Mouse (Mus musculus) CD4-positive, CD25-positive, alpha-beta regulatory T cell, adult 4 months (primary cell): ENCODE data around the gene Cdk14. TPM values are rescaled to one million over a fixed set of nuclear protein-coding genes. Genes with fewer than 3 reads are reported as not detected.

Source experiments
- ATAC-seq: one replicate; pipeline ENCODE4 v1.8.0; 2017
- polyA plus RNA-seq, 2 experiments: library from polyadenylated mRNA; unstranded; fragments of 100-300 nt; shearing (Covaris generic); gene quantifications; one replicate each; pipeline ENCODE4 v1.2.1; 2017

Cdk14 gene
- polyA plus RNA-seq, 2 experiments from 2014 or later, result 0.60 TPM; not detected in 1

- ATAC-seq, result no peak
These were observed 528.0 kb downstream of the Cdk14 start for GRCm38 (mm10) chr5:4891862-4892704.

DNA sequence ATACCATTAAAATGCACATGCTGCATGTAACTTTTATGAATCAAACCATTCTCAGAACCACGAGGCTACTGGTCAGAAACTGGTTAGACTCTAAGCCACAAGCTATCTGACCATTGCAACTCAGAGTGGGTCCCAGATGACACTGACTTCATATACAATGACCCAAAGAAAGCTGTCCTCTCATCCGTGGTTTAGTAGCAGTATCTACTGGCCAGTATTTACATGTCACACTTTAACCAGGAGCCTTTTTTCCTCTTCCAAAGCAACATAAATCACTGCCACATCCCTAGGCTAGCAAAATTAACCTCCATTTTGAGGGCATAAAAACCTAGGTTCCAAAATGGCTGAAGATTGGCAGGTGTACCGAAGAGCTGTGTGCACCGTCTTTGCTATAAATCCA is 533.0 kb downstream of the Cdk14 start:
- ATAC-seq, result no peak

DNA sequence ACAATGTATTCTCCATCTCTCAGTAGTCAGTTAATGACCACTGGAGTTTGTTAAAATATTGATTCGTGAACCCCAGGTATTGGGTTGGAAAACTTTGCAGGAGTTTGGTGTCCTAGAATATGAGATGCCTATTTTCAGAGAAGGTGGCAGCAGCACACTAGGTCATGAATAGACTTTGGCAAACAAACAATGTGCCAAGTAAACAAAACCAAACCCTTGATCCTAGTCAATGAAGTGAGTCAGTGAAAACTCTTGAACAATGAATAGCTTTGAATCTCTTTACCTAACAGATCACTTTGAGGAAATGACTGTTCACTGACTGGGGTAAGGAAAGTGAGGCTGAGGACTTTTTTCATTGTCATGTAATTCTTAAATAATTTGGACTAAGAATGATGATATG is 537.3 kb downstream of the Cdk14 start:
- ATAC-seq, result no peak

- ATAC-seq, result no peak
These were observed 539.8 kb downstream of the Cdk14 start for GRCm38 (mm10) chr5:4880331-4880730.

DNA sequence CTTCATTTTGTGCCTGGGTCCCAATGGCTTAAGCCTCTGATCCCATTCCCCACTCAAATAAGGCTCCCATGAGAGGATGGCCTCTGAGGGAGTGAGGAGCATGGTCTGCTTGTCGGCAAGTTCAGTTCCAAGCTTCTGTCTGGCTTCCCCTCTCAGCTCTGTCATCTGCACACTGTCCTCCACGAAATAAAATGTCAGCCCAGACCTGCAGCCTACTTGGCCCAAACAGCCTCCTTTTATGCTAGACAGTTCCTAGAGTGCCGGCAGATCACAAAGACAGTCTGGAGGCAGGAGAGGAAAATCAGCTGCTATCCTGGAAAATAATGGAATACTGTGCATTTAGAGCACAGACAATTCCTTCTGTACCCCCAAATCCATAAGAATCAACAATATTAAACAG is 541.2 kb downstream of the Cdk14 start:
- no peak for ATAC-seq

- no peak for ATAC-seq
These were observed 542.5 kb downstream of the Cdk14 start for GRCm38 (mm10) chr5:4877638-4878037.

DNA sequence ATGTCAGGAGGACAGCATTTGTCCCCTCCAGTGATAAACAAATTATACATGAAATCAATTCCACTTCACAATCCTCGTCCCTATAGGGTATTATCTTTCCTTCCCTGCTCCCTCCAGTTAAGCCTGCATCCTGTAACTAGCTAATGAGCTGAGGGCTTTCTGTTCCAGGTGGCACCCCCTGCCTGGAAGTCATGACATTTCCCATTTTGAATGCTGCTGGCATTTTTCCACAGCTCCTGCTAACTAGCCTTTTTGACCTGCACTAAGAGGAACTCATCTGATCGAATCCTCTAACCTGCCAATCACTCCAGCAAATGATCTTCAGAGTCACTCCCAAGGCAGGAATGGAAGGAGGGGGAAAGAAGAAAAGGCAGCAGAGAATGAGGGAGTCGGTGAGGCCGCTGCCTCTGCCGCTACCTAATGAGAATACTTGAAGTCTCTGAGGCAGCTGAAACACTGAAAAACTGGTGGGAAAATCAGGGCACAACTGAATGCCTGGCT is 542.9 kb downstream of the Cdk14 start:
- ATAC-seq, result no peak

GRCm38 (mm10) chr5:4876653-4877091 is 543.4 kb downstream of the Cdk14 start:
- no peak for ATAC-seq

DNA sequence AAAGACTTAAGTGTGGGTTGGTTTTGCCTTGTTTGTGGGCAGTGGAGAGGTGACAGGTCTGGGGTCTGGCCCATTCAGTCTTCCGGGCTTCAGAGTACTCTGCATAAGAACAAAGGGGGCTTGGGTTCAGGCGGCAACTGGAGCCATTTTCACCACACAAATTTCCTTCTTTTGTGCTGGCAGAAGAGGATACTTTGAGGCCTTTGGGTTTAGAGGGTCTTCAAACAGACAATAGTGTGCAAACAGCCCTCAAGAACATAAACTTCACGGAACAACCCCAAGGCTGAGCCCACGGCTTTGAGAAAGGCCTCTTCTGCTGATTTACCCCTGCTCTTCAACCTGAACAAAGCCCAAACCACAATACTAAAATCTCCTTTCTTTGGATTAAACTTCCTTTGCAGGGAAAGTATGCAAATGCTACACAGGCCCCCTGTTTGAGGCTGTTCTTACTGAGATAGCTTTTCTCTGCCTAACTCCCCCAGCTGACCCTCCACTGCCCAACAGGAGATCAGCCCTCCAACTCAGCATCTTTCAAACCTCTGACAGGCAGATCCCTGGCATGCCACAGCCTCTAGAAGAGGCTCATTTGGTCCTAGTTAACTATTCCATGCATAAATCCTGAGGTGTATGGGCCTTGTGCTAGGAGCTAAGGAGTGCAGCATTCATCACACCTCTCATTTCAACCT is 549.9 kb downstream of the Cdk14 start:
- no peak for ATAC-seq

- no peak for ATAC-seq
These were observed 551.5 kb downstream of the Cdk14 start for GRCm38 (mm10) chr5:4868563-4869120.

GRCm38 (mm10) chr5:4867849-4868562 is 552.1 kb downstream of the Cdk14 start:
- ATAC-seq, result no peak

DNA sequence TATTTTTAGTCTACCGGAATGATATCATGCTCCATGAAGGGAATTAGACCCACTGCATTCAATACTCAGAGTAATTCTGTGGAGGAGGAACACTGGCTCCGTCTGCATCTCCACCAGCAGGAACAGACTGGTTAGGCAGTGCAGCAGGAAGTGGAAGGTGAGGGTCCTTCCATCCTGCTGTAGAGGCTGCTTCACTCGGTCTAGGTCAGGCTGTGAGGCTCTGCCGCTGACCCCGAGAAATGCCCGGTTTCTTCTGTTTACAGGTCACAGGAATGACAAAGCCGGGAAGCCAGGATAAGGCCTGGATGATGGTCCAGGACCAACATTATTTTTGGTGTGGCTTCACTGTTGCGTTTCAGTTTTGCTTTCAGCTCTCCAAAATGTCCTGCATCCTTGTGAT is 553.2 kb downstream of the Cdk14 start:
- ATAC-seq, result no peak

DNA sequence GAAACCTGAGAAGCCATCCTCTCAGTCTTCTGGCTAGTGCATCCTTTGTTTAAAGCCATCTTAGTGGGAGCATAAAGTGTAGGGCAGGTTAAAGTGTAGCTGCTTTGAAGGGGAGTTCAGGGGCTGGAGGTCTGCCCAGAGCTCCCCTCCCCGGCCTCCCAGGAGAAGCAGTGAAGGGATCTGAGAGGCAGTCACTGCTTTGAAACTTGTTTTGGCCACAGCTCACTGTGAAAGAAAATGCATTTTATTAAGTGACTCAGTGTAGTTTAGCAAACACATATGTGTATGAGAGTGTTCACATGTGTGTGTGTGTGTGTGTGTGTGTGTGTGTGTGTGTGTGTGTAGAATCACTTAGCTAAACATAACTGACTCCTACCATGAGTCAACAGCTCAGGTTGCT is 554.0 kb downstream of the Cdk14 start:
- no peak for ATAC-seq

DNA sequence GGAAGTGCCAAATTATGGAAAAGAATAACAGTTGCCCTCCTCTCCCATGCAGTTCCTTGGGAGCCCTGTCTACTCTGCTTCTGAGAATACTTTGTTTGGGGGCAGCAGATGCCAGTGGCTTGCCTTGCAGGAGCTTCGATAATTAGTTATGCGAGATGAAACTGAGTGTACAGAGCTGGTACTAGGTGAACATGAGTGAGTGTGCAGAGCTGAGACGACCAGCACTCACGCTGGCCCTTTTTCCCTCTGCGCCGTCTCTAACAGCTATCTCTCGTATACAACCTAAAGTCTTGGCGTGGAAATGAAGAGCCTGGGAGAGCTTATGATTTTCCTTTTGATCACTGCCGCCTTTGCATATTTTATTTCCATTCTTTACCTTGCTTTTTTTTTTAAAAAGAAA is 558.5 kb downstream of the Cdk14 start:
- ATAC-seq, result no peak

GRCm38 (mm10) chr5:4861141-4861540 is 559.0 kb downstream of the Cdk14 start:
- ATAC-seq, result no peak

DNA sequence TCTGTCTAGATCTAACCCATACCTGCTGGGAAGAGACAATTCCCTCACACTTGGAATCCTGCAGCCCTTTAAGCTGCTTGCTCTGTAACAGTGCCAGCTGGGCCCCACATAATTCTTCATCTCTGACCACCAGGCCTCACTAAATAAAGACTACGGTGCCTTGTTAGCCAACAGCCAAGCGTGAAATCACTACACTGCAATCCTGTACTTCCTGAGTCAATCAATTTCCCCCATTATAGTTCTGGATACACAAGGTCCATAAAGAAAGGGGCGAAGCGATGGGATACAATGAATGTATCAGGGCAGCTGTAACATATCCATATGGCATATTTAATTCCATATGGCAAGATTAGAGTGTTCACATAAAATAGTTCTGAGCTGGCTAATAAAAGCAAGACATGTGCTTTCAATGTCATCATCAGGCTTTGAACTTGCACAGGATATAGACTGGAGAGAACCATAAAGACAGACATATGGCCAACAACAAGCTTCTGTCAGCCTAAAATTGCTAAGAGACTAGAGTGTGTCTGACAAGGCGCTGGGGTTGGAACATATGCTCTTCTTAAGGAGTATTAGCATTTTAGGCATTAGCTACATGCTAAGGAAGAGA is 562.0 kb downstream of the Cdk14 start:
- ATAC-seq, result no peak

GRCm38 (mm10) chr5:4853503-4853902 is 566.6 kb downstream of the Cdk14 start:
- ATAC-seq, result no peak

DNA sequence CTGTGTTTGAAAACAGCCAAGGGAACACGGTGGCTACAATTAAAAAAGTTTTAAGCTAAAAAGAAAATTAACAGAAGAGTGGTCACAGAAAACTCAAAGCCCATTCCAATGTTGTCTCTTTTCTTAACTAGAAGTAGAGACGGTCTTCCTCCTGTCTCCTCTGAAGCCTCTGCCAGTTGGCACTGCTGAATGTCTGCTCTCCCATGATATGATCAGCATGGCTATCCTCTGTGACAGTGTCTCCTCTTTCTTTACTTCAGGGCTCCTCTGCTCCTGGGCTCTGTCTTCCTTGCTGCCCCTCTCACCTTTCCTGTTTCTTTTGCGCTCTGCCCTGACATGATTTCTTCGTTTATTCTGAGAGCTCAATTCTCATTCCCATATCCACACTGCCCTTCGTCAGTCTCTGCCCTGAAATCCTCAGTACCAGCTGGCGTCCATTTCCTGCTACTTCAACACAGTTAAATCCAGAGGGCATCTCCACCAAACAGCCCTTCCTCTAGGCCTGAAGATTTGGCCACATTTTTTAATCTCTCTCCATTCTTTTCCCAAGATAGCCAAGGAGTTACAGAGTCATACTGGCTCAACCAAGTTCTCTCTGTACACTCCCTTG is 567.3 kb downstream of the Cdk14 start:
- no peak for ATAC-seq

- no peak for ATAC-seq
These were observed 568.0 kb downstream of the Cdk14 start for GRCm38 (mm10) chr5:4851934-4852710.

- ATAC-seq, result no peak
These were observed 568.7 kb downstream of the Cdk14 start for GRCm38 (mm10) chr5:4851245-4851933.
